Mouse (Mus musculus) forebrain, embryonic 15.5 days (tissue): ENCODE measurements at regions not wholly inside any gene's neighbourhood (a gene's known extent, or its start where the extent isn't known, plus 50 kb on each side); places are given as distances from the start of the nearest gene placed in this dataset.

ENCODE experiments used
- ATAC-seq: fragments of 200-750 bp; cut with Nextera tagmentation; replicated peaks from 2 replicates; pipeline ENCODE4 v1.8.0; 2017; ENCODE audit warnings: mild to moderate bottlenecking, moderate TSS enrichment, moderate library complexity
- H3K27ac ChIP-seq: fragments of 300-500 bp; sonication (generic); replicated peaks from 2 replicates; pipeline ENCODE4 v1.5.1; 2015; ENCODE audit warnings: mild to moderate bottlenecking, inconsistent platforms
- H3K27me3 ChIP-seq: fragments of 300-500 bp; sonication (generic); 2 replicates; pipeline ENCODE4 v1.6.1; 2015; ENCODE audit warnings: inconsistent platforms
- H3K36me3 ChIP-seq: fragments of 300-500 bp; sonication (generic); 2 replicates; pipeline ENCODE4 v1.6.1; 2015; ENCODE audit warnings: mild to moderate bottlenecking, inconsistent platforms
- H3K4me1 ChIP-seq: fragments of 300-500 bp; sonication (generic); 2 replicates; pipeline ENCODE4 v1.6.1; 2015; ENCODE audit warnings: inconsistent platforms
- H3K4me2 ChIP-seq: fragments of 300-500 bp; sonication (generic); replicated peaks from 2 replicates; pipeline ENCODE4 v1.6.1; 2015; ENCODE audit warnings: mild to moderate bottlenecking, inconsistent platforms
- H3K4me3 ChIP-seq: fragments of 300-500 bp; sonication (generic); 2 replicates; pipeline ENCODE4 v1.5.1; 2015; ENCODE audit warnings: mild to moderate bottlenecking, inconsistent platforms
- H3K9ac ChIP-seq: fragments of 300-500 bp; sonication (generic); replicated peaks from 2 replicates; pipeline ENCODE4 v1.6.1; 2015; ENCODE audit warnings: mild to moderate bottlenecking, inconsistent platforms
- H3K9me3 ChIP-seq: fragments of 300-500 bp; sonication (generic); 2 replicates; pipeline ENCODE4 v1.6.1; 2016; ENCODE audit warnings: inconsistent platforms
- WGBS: fragments of 180-500 bp; shearing (Covaris S2); methylation state at CpG from one replicate; pipeline ENCODE4 v1.1.7; 2015; ENCODE audit warnings: mixed read lengths; 5-methylcytosine and 5-hydroxymethylcytosine counted together

DNA sequence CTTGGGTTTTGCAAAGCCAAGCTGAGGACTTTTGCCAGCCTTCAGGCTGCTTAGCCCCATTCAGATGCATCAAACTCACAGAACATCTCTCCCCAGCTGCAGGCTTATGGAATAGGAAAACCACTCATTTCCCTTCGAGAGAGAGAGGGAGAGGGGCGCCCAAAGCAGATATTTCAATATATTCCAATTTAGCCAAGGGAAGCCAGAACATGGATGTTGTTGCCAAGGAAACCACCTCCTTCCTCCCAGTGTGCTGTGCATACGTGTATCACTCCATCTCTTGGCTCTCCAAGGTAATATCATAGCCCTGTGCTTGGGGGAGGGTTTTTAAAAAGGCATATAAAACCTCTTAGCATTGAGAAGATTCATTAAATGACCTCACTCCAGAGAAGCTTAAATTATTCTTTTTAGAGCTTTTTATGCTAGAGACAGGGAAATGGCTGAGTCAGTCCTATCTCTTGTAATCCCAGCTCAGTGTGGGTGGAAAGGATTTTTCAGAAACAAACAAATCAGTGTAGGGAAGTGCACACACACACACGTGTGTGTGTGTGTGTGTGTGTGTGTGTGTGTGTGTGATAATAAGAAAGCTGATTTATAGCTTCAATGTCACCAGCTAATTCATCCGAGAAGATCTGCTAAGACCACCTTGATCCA, 245.1 kb downstream of the Rps24 start:
- H3K27me3 ChIP-seq: no peaks in the 10 kb centered on the region
- H3K4me1 ChIP-seq: peaks cover 6% of the 10 kb centered on the region
- peak overlapping the region; percentile 72 for H3K27ac ChIP-seq
- WGBS: 52% methylated on average over 5 of the region's 5 CpGs
- ATAC-seq: peak; percentile 66; the same call in 1 of the 2 replicates
- H3K9ac ChIP-seq: no peak overlapping the region
- H3K36me3 ChIP-seq: no peaks in the 10 kb centered on the region
- H3K4me2 ChIP-seq: no peak overlapping the region
- H3K9me3 ChIP-seq: no peaks in the 10 kb centered on the region
- no peak overlapping the region for H3K4me3 ChIP-seq

DNA sequence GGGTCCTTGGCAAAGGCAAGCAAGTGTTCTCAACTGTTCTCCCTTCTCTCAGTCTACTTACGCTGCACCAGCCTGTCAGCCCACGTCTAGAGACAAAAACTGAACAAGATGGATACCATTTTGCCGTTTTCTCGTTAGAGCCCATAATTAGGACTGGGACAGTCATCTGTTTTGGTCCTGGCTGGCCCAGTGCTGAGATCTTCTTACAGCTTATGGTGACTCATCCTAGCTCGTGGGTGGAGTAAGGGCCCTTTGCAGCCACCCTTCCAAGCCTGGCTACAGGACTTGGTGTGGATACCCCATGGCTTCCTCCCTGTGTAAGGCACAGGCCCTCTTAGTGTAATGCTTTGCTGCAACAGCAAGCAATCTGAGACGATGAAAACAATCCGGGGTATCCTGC, 246.4 kb downstream of the Rps24 start:
- Histone ChIP-seq H3K27me3 (no peaks in the 10 kb centered on the region), H3K4me1 (peaks cover 6% of the 10 kb centered on the region), H3K36me3 (no peaks in the 10 kb centered on the region), H3K9ac (no peak overlapping the region), H3K27ac (no peak overlapping the region), H3K9me3 (no peaks in the 10 kb centered on the region), H3K4me2 (no peak overlapping the region), H3K4me3 (no peak overlapping the region)
- no peak for ATAC-seq
- 80% methylated on average over 7 of the region's 7 CpGs for WGBS

DNA sequence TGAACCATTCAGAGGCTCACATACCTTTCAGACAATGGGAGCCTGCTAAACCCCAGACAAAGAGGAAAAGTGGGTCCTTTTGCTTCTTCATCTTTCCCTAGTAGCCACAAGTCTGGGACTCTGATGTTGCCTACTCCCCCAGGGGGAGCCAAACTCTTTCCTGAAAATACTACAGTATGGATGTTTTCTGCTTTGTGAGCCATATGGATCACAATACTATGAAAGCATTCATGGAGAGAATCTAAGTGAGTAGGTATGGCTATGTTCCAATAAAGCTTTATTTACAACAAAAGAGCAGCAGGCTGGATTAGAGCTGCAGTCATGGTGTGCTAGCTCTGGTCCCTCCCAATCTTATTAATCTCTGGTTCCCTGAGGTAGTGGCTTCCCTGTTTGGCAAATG, 251.9 kb downstream of the Rps24 start:
- peak overlapping the region; percentile 17 for H3K27ac ChIP-seq
- no peak overlapping the region for H3K4me3 ChIP-seq
- H3K4me1 ChIP-seq: 0 out of 2 replicates have a peak, but pooled peaks cover 8% of the 10 kb centered on the region
- no peaks in the 10 kb centered on the region for H3K9me3 ChIP-seq
- no peaks in the 10 kb centered on the region for H3K36me3 ChIP-seq
- H3K27me3 ChIP-seq: no peaks in the 10 kb centered on the region
- H3K9ac ChIP-seq: no peak overlapping the region
- no peak for ATAC-seq
- no peak overlapping the region for H3K4me2 ChIP-seq

DNA sequence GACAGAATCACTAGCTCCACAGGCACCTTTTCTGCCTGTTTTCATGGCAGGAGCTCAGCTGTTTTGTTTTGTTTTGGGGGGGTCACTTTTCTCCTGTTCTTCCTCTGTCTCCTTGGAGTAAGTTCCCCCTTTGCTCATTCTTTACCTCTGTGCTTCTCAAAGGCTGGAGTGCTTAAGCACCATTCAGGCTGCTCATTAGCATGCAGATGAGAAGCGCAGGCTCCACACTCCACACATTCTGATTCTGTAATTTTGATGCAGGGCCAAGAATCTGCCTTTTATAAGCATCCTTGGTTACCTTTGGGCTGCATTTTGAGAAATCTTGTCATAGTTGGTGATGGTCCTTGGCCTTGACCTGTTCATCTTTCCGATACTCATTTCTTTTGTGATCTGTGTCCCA, 257.5 kb downstream of the Rps24 start:
- Histone ChIP-seq H3K4me3 (no peak overlapping the region), H3K36me3 (no peaks in the 10 kb centered on the region), H3K9ac (no peak overlapping the region), H3K4me1 (peaks cover 30% of the 10 kb centered on the region), H3K27ac (no peak overlapping the region), H3K27me3 (no peaks in the 10 kb centered on the region), H3K9me3 (no peaks in the 10 kb centered on the region), H3K4me2 (no peak overlapping the region)
- no peak for ATAC-seq
- 42% methylated on average over 2 of the region's 2 CpGs for WGBS

DNA sequence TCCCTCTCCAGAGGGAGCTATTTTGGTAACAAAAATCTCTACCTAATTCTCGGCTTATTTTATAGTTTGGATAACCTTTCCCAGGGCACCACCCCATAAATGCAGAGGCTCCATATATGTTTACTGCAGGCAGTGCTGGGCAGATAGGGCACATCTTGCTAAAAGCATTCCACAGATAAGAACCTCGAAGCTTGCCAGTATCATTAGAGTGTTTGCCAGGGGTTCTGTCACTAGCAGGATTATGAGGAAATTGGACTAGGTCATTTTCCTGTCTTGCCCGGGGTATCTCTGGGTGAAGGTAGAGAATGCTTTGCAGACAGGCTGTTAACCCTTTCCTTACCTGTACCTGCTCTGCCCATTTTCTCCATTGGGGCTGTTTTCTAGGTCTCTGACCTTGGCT, 258.8 kb downstream of the Rps24 start:
- no peaks in the 10 kb centered on the region for H3K36me3 ChIP-seq
- H3K4me2 ChIP-seq: no peak overlapping the region
- ATAC-seq: no peak
- no peaks in the 10 kb centered on the region for H3K27me3 ChIP-seq
- H3K27ac ChIP-seq: no peak overlapping the region
- WGBS: 43% methylated on average over 3 of the region's 3 CpGs
- no peak overlapping the region for H3K4me3 ChIP-seq
- H3K9me3 ChIP-seq: no peaks in the 10 kb centered on the region
- peaks cover 33% of the 10 kb centered on the region for H3K4me1 ChIP-seq
- H3K9ac ChIP-seq: no peak overlapping the region

DNA sequence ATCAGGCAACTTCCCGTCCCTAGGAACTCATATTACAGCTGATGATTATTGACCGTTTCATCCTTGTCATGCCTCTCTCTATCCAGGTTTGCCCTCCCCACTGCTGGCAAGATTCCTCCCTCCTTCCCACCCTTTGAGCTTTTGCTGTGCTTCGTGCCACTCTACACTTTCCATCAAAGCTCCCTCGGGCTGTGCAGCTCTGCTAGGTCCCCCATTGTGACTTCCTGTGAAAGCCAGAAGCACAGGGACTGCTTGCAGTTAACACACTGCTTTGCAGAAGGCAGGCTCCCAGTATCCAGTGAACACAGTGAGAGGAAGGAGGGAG, 260.5 kb downstream of the Rps24 start:
- no peak overlapping the region for H3K27ac ChIP-seq
- 59% methylated on average over 4 of the region's 4 CpGs for WGBS
- H3K4me2 ChIP-seq: no peak overlapping the region
- H3K36me3 ChIP-seq: no peaks in the 10 kb centered on the region
- no peak overlapping the region for H3K4me3 ChIP-seq
- no peak overlapping the region for H3K9ac ChIP-seq
- peaks cover 38% of the 10 kb centered on the region for H3K4me1 ChIP-seq
- H3K27me3 ChIP-seq: no peaks in the 10 kb centered on the region
- ATAC-seq: no peak
- no peaks in the 10 kb centered on the region for H3K9me3 ChIP-seq

DNA sequence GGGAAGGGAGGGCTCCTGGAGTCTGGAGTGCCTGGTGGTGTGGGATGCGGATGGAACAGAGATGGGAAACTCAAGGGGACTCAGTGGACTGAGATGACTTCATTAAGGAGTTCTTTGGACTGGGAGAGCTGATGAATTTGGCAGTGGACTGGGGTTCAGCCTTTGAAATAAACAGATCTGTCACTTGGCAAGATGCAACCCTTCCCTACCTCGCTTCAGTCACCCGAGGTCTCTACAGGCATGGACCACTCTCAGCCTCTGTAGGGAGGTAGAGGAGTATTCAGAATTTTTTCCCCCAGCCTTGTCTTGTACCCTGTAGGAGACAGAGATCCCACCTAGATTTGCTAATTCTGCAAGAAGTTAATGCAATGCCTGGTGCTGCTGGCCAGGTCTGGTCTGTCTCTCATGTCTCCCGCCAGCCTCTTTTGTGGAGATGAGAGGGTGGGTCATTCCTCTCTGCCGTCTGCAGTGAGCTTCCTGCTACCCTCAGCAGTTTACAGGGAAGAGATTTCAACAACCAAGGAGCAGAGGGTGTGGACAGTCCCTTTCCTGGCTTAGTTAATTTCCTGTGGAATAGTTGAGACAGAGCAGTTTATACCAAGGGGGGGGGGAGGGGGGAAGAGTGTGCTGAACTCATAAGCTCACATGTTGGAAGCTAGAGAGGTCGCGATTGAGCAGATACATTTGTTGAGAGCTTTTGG, 261.0 kb downstream of the Rps24 start:
- Histone ChIP-seq H3K27ac (no peak overlapping the region), H3K9me3 (no peaks in the 10 kb centered on the region), H3K4me2 (no peak overlapping the region), H3K9ac (no peak overlapping the region), H3K36me3 (no peaks in the 10 kb centered on the region), H3K4me3 (no peak overlapping the region), H3K4me1 (peaks cover 38% of the 10 kb centered on the region), H3K27me3 (no peaks in the 10 kb centered on the region)
- WGBS: 62% methylated on average over 7 of the region's 7 CpGs
- ATAC-seq: no peak

DNA sequence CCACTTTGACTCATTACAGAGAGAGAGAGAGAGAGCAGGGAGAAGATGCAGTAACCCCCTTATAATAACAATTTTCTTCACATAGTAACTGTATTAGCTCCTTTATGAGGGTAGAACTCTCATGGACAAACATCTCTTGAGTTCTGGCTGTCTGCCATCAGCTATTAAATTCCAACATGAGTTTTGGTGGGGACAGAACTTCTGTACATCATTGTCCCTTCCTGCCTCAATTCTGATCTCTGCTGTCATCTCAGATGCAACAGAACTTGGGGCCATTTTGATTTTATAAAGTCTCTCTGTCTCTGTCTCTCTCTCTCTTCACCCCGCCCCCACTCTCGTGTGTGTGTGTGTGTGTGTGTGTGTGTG, 261.6 kb downstream of the Rps24 start:
- H3K9ac ChIP-seq: no peak overlapping the region
- 86% methylated on average over 2 of the region's 2 CpGs for WGBS
- H3K36me3 ChIP-seq: no peaks in the 10 kb centered on the region
- H3K27ac ChIP-seq: no peak overlapping the region
- H3K4me3 ChIP-seq: no peak overlapping the region
- no peak overlapping the region for H3K4me2 ChIP-seq
- ATAC-seq: no peak
- peaks cover 38% of the 10 kb centered on the region for H3K4me1 ChIP-seq
- no peaks in the 10 kb centered on the region for H3K9me3 ChIP-seq
- H3K27me3 ChIP-seq: no peaks in the 10 kb centered on the region

DNA sequence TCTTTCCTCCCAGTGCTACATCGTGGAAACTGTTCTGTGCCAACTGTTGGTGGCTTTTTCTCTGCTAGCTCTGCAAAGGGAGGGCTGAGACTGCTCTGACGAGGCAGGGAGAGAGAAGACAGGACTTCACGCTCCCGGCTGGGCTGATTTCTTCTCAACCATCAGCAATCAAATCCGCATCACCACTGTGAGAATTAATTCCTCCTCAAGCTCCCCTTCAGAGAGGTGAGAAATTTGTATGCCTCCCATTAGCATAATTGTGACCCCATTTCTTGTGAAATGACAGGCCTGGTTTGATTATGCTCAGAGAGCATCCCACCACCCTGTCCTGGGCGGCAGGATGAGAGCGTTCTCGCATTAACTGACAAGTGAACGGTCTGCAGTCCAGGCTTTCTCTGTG, 262.4 kb downstream of the Rps24 start:
- Histone ChIP-seq H3K9me3 (no peaks in the 10 kb centered on the region), H3K9ac (no peak overlapping the region), H3K4me3 (no peak overlapping the region), H3K4me1 (peaks cover 35% of the 10 kb centered on the region), H3K36me3 (no peaks in the 10 kb centered on the region), H3K27ac (0 out of 2 replicates have a peak overlapping the region, but pooled peaks have one; percentile 0), H3K27me3 (no peaks in the 10 kb centered on the region), H3K4me2 (no peak overlapping the region)
- ATAC-seq: no peak
- WGBS: 47% methylated on average over 9 of the region's 9 CpGs

DNA sequence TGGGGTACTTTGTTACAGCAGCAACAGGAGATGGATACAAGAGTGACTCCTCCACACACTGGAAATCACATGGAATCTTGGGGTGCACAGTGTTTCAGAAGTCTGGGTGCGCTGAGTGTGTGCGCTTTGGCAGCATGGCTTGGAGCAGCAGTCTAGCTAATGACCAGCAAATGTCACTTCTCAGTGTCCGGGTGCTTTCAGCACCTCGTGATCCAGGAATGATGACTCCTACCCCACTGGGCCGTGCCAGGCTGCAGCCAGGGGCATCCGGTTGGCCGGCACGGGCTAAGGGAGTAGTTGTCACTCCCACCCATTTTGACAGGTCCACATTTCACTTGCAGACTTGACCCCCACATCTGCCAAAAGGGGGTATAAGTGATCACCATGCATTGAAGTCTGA, 264.3 kb downstream of the Rps24 start:
- peaks cover 31% of the 10 kb centered on the region; the same call in 1 of the 2 replicates for H3K4me1 ChIP-seq
- no peak overlapping the region for H3K4me3 ChIP-seq
- no peak overlapping the region for H3K9ac ChIP-seq
- 92% methylated on average over 8 of the region's 8 CpGs for WGBS
- H3K9me3 ChIP-seq: no peaks in the 10 kb centered on the region
- no peak for ATAC-seq
- H3K27me3 ChIP-seq: no peaks in the 10 kb centered on the region
- H3K27ac ChIP-seq: no peak overlapping the region
- no peaks in the 10 kb centered on the region for H3K36me3 ChIP-seq
- no peak overlapping the region for H3K4me2 ChIP-seq

DNA sequence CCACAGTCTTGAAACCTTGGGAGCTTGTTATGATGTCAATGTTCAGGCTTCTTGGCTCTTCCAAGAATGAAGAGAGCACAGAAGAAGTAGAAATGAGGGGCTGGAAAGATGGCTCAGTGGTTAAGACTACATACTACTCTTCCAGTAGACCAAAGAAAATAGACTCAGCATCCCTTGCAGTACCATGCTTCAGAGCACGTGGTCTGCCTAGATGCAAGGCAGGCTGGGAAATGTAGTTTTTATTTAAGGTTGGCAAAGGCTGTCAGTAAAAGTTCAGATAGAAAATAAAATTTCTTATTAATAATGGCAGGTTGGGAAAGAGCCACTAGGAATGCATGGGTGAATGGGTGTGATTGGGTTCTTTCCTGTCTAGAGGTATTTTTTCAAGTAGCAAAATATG, 267.8 kb downstream of the Rps24 start:
- Histone ChIP-seq H3K9ac (no peak overlapping the region), H3K27ac (no peak overlapping the region), H3K27me3 (no peaks in the 10 kb centered on the region), H3K4me1 (peaks cover 25% of the 10 kb centered on the region), H3K9me3 (no peaks in the 10 kb centered on the region), H3K4me3 (no peak overlapping the region), H3K4me2 (no peak overlapping the region), H3K36me3 (no peaks in the 10 kb centered on the region)
- WGBS: 50% methylated on average over 1 of the region's 1 CpGs
- no peak for ATAC-seq

DNA sequence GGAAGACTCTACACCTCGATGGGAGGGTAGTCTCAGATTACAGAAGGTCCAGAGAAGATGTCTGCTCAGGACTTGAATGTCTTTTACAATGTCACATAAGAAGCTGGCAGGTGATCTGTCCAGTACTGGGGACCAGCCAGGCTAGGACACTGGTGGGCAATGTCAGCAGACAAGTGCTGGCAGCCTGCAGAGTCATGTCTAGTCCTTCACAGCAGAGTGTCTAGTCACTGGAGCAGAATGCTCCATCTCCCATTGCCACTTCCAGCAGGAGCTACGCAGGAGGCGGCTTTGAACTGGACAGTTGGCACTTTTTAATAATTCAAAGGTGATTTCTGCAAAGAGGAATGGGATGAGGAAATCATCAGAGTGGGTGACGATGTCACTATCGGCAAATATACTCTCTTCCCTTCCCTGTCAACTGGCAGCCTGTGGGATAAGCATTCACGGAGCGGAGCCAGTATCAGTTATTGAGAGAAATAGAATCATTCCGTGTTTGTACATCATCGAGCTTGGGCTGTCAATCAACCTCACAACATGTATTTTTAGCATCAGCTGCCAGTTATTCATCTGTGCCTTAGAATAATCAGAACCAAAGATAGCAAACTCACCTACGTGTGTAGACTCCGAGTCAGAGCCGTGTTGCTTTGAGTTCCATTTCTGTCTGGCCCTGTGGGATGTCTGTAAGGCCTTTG, 268.6 kb downstream of the Rps24 start:
- ATAC-seq: no peak
- H3K4me2 ChIP-seq: no peak overlapping the region
- H3K4me3 ChIP-seq: no peak overlapping the region
- no peaks in the 10 kb centered on the region for H3K9me3 ChIP-seq
- no peaks in the 10 kb centered on the region for H3K27me3 ChIP-seq
- 73% methylated on average over 12 of the region's 12 CpGs for WGBS
- H3K36me3 ChIP-seq: no peaks in the 10 kb centered on the region
- H3K27ac ChIP-seq: peak overlapping the region; percentile 14; the same call in 1 of the 2 replicates
- H3K9ac ChIP-seq: no peak overlapping the region
- peaks cover 30% of the 10 kb centered on the region for H3K4me1 ChIP-seq
